Mouse (Mus musculus): Measurements from ENCODE around the gene Nol12.

GRCm38 (mm10) chr15:78948152-78948725 is 13.5 kb downstream of the Nol12 start:
- no peak for TF ChIP-seq GATA1 (IDR thresholded peaks at IDR 0.05; ENCODE audit: borderline replicate concordance, low read length)
- no peak for TF ChIP-seq FLI1 (IDR thresholded peaks at IDR 0.05; ENCODE audit: low read length)
